Mouse (Mus musculus): Measurements from ENCODE around the gene Rad51d.
"Not testable (repeated sequence)": the region's sequence is repeated elsewhere in the genome, so short reads cannot be mapped to it uniquely, and the experiment has no call there.

Rad51d gene

GRCm38 (mm10) chr11:82856032-82856431 lies 34.4 kb downstream of the Rad51d start:
- DNase-seq (ENCODE audit: low spot score in 2 of 2): no peak

- DNase-seq (ENCODE audit: low spot score in 2 of 2): no peak
Observed at GRCm38 (mm10) chr11:82855327-82855973, 35.0 kb downstream of the Rad51d start.

GRCm38 (mm10) chr11:82854111-82854510 lies 36.3 kb downstream of the Rad51d start:
- no peak for DNase-seq (ENCODE audit: low spot score in 2 of 2)

- DNase-seq (ENCODE audit: low spot score in 2 of 2): no peak
Observed at GRCm38 (mm10) chr11:82852958-82853357, 37.5 kb downstream of the Rad51d start.

GRCm38 (mm10) chr11:82852540-82852939 lies 37.9 kb downstream of the Rad51d start:
- no peak for DNase-seq (ENCODE audit: low spot score in 2 of 2)

GRCm38 (mm10) chr11:82852115-82852514 lies 38.3 kb downstream of the Rad51d start:
- DNase-seq (ENCODE audit: low spot score in 2 of 2): no peak

- no peak for DNase-seq (ENCODE audit: low spot score in 2 of 2)
Observed at GRCm38 (mm10) chr11:82850259-82850658, 40.2 kb downstream of the Rad51d start.

- no peak for DNase-seq (ENCODE audit: low spot score in 2 of 2)
Observed at GRCm38 (mm10) chr11:82847571-82848000, 42.8 kb downstream of the Rad51d start.

- no peak for DNase-seq (ENCODE audit: low spot score in 2 of 2)
Observed at GRCm38 (mm10) chr11:82846938-82847337, 43.5 kb downstream of the Rad51d start.

GRCm38 (mm10) chr11:82846079-82846436 lies 44.4 kb downstream of the Rad51d start:
- no peak for DNase-seq (ENCODE audit: low spot score in 2 of 2)

- peak in 1 of 2 experiments; percentile 67 for DNase-seq (ENCODE audit: low spot score in 2 of 2)
Observed at GRCm38 (mm10) chr11:82845415-82846078, 44.9 kb downstream of the Rad51d start.

- DNase-seq (ENCODE audit: low spot score in 2 of 2): no peak
Observed at GRCm38 (mm10) chr11:82844771-82845414, 45.5 kb downstream of the Rad51d start.

- DNase-seq (ENCODE audit: low spot score in 2 of 2): no peak
Observed at GRCm38 (mm10) chr11:82838511-82838910, 51.9 kb downstream of the Rad51d start.

GRCm38 (mm10) chr11:82837848-82838247 lies 52.6 kb downstream of the Rad51d start:
- DNase-seq (ENCODE audit: low spot score in 2 of 2): no peak

GRCm38 (mm10) chr11:82837192-82837591 lies 53.2 kb downstream of the Rad51d start:
- DNase-seq (ENCODE audit: low spot score in 2 of 2): no peak

- no peak for DNase-seq (ENCODE audit: low spot score in 2 of 2)
Observed at GRCm38 (mm10) chr11:82835616-82836432, 54.6 kb downstream of the Rad51d start.

GRCm38 (mm10) chr11:82834359-82834758 lies 56.1 kb downstream of the Rad51d start:
- DNase-seq (ENCODE audit: low spot score in 2 of 2): not testable (repeated sequence)

- no peak for DNase-seq (ENCODE audit: low spot score in 2 of 2)
Observed at GRCm38 (mm10) chr11:82833929-82834328, 56.5 kb downstream of the Rad51d start.

- not testable (repeated sequence) for DNase-seq (ENCODE audit: low spot score in 2 of 2)
Observed at GRCm38 (mm10) chr11:82832402-82832801, 58.0 kb downstream of the Rad51d start.

- DNase-seq (ENCODE audit: low spot score in 2 of 2): no peak
Observed at GRCm38 (mm10) chr11:82831008-82831893, 59.2 kb downstream of the Rad51d start.

- DNase-seq (ENCODE audit: low spot score in 2 of 2): no peak
Observed at GRCm38 (mm10) chr11:82826818-82827217, 63.6 kb downstream of the Rad51d start.
